Mouse (Mus musculus) CD4-positive helper T cell, adult 2 months (primary cell): ENCODE measurements at regions not wholly inside any gene's neighbourhood (a gene's known extent, or its start where the extent isn't known, plus 50 kb on each side); places are given as distances from the start of the nearest gene placed in this dataset.

Experiments
- DNase-seq: peaks from one replicate; pipeline ENCODE4 v3.0.0-alpha.2; 2012; ENCODE audit warnings: low read depth, missing footprints, low spot score

DNA sequence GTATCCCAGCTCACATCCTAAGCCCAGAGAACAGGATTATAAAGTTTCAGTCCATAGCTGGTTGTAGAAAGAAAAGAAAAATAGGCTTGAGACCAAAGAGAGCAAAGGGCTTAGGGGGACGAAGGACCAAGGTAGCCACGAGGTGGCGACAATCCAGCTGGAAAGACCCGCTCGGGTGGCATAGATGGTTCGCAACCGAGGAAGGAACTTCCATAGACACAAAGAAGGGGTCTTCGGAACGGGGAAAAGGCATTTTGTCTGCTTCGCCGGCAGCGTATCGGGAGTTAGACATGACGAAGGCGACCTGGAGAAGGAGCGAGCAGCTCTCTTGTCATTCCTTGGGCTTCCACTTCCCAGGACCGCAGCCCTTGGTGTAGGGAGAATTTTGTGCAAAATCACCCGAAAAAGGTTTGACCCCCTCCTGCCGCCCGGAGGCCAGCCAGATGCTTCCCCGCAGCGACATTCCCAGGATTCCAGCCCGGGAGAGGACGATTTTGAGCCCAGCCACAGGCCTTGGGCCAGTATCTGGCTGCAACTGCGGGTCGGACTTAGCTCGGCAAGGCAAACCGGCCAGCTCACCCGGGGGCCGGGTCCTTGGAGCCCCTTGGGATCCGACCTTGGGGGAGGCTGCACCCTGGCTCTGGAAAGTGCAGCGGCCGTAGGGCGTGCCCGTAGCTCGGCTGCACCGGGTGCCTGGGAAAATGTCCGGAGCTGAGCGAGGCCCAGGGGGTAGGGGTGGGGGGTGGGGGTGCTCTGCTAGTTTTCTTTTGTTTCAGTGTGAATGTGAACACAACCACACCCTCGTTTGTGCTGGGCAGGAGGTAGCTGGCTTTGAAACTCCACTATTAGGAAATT lies 184.5 kb upstream of the Foxn2 start:
- DNase-seq = peak; percentile 73

DNA sequence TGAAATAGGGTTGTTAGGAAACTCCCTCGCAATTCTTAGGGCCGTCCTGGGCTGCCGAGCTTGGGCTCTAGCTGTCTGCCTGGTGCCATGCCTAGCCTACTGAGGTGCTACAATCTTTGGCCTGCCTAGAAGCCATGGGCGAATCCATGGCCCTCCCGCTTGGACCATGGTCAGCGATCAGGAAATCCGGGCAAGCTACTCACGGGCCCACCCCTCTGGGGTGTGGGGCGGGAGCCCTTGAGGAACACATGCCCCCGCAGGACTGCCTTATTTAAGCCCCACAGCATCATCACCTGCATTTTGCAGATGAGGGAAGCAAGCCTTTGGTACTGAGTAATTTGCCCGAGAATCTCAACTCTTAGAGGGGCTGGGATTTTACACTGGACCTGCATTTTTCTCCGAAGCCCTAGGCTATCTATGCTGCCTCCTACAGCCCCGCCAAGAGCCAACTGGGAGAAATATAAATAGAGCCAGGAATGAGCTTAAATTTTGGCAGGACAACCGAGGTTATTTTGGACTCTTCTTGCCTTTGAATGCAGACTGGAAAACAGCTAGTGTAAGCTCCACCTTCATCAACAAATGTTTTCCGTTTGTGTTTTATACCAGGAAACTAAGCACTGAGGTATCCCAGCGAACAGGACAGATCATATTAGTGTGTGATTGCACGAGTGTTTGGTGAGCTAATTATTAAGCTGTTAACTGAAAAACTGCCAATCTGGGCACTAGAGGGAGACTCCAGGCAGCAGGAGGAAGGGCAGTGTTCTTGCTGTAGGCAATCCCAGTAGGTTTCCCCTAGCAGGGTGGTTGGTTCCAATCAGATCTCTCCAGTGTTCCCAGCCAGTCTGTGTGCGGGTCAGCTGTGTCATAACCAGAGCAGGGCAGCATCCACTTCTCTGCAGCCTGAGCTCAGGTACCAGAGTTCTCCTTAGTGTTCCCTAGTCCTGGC lies 183.6 kb upstream of the Foxn2 start:
- peak; percentile 34 for DNase-seq

DNA sequence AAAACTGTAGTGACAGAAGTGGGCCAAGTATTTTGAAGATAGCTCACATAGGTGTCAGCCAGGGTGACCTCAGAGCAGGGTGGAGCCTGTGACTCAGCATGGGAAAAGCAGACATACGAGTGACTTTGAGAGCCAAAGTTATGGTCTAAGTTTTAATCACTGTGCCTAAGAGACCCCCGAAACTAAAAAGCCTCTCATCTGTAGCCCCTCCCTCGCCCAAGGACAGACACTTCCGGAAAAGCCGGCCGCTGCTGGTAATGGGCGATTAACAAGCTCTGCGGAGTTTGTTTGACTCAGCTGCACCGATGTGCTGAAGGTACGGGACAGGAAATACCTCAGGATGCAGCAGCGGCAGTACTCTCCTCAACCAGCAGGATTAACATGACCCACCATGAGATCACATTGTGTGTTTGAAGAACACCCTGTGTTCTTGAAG lies 182.1 kb upstream of the Foxn2 start:
- DNase-seq = peak; percentile 78

DNA sequence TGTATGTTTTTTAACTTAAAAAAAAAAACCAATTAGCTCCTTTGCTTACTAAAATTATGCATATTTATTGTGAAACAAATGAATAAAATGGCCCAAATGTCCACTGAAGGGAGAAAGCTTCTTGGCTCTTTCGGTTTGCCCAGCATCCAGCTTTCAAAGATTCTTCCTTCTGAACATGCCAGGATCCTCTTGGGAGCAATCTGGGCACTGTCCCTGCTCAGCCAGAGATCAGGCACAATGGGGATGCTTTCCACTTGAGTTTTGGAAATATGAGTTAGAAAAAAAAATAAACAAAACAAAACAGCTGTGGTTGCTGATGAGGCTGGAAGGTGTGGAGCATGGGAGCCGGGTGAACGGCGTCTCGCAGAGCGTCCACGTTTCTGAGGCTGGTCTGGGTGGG lies 180.3 kb upstream of the Foxn2 start:
- DNase-seq = no peak

DNA sequence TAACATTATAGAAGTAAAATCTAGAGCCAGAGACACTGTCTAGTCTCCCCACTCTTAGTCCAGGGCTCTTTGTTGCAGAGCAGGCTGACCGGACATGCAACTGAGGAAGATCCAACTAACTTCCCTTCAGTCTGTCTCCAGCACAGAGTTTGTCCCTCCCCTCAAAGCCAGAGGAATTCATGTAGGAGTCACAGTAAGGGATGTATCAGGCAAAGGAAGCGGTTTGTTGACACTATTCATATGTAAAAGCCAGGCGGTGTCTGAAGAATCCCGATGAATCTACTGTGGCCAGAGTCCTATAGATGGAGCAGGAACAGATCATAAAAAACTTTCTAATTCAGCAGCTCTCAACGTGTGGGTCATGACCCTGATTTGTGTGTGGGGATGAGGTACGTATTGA lies 179.7 kb upstream of the Foxn2 start:
- no peak for DNase-seq

DNA sequence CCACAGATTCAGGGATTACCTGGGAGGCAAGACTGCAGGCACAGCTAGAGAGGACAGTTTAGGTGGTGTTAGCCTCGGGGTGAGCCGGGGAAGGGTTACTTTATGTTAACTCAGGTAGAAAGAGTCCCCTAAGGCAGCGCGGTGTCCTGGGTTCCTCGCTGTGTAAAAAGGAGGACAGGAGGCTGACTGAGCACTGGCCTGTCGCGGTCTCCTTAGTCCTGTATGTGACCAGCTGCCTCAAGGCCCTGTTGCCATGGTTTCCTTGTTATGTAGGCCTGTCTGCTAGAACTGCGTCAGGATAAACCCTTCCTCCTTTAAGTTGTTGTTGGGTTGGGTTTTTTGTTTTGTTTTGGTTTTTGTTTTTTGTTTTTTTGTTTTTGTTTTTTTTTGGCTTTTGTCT lies 179.0 kb upstream of the Foxn2 start:
- DNase-seq = no peak

DNA sequence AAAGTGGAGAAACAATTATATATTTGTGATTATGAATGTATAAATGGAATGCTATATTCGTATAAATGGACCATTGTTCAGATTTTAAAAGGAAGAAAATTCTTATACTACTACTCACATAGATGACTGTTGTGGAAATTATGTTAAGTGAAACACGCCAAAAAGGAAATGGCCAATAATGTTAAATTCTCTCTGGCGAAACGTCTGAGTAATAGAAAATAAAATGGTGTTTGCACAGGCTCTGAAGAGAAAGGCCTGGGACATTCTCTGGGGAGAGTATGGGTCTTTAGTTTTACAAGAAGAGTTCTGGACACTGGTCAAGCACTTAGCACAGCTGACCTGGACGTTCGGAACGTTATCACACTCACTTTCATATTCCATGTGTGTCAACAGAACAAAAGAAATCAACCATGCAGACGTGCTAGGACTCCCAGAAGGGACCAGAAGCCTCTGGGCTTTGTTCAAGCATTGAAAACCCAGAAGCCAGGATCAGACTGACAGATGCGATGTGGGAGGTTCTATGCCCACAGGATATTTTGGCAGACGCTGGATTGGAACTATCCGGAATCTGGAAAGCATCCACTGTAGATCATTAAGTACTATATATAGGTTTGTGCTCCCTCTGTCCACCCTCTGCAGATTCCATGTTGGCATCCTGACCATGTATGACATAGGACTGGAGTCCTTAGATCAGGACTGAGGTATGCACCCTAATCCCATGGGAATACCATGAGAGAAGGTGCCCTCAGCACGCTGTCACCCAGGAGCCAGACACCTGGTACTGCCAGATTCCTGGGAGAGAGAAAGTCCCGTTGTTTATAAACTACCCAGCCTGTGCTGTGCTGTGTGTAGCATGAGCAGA lies 178.0 kb upstream of the Foxn2 start:
- no peak for DNase-seq

DNA sequence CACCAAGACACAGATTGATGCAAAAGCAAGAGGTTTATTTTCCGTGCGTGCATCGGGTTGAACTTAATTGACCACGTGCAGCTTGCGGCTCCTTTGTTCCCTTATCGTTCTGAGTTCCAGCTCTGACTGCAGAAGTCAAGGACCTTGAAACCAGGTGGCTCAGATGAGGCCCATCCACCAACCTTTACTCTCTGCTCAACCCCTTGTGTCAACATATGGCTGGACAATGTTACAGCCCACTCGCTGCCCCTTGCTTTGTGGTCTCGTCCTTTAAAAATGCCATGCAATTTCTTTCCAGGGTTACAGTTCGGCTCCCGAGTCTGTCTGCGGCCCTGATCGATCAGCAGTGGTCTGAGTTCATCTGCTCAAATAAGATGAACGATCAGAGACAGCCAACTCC lies 175.2 kb upstream of the Foxn2 start:
- no peak for DNase-seq

DNA sequence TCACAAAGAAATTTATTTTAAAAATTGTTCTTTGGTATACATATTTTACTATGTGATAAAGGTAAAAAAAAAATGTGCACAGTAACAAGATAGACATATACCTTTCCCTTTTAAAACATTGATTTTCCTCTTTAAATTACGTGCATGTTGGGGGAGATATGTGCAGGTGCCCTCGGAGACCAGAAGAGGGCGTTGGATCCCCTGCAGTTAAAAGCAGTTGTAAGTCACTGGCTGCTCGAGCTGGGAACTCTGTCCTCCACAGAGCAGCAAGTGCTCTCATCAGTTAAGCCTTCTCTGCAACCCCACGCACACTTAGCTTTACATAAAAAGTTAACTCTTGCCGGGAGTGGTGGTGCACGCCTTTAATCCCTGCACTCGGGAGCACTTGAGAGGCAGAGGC lies 172.3 kb upstream of the Foxn2 start:
- DNase-seq = no peak

DNA sequence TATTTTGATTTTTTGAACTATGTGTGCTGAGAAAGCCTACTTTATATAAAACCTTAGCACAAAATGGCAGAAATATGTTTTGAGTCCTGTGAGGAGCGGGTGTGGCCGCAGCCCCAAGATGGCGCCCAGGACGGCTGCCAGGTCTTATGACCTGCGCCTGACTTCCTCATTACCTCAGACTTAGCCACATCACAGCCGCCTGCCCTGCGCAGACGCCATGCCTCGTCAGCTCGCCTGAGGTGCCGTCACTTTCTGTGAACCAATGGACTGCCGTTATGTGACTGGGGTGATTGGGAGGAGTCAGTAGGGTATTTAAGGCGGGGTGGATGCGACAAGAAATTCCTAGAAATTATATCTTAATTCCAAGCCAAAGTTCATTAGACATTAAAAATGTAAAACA lies 171.7 kb upstream of the Foxn2 start:
- no peak for DNase-seq

DNA sequence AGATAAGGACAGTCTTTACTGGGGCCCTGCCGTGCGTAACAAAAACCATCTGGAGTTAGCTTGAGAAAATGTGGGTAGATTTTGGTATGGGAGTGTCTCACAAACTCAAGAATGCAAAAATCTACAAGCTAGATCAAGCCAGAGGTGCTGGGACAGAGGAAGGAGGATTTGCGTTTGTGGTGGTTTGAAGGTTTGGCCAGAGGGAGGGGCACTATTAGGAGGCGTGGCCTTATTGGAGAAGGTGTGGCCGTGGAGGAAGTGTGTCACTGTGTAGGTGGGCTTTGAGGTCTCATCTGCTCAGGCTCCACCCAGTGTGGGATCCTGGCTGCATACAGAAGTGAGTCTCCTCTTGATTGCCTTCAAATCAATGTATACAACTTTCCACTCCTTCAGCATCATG lies 169.6 kb upstream of the Foxn2 start:
- no peak for DNase-seq

DNA sequence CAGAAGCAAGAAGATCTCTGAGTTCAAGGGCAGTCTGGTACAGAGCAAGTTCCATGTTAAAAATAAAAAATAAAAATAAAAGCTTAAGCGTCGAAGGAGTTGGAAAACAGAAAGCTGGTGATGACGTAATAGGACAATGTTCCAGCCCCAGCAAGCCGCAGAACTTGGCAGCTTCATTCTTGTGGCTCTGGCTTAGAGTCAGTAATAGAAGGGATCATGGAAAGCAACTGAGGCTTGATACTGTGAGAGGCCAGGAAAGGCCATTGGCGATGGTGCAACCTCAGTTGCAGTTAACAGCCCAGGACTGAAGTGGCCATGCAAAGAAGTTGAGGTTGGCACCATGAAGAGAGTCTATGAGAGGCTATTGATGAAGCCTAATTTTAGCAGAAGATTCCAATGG lies 168.3 kb upstream of the Foxn2 start:
- no peak for DNase-seq

DNA sequence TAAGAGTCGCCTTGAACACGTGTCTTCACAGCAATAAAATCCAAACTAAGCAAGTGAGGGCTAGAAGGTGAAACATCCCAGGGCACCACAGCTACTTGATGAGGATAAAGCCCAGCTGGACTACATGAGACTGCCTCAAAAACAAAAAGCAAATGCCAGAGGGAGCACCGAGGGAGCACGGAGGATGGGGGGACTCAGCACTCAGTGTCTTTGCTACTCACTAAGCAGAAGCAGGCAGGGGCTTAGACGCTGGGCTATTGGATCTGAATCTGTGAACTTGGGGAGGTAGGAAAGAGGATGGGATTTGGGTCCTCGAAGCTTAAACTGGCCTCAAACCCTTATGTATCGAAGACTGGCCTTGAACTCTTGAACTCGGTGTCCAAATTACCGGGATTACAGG lies 167.0 kb upstream of the Foxn2 start:
- DNase-seq = no peak

DNA sequence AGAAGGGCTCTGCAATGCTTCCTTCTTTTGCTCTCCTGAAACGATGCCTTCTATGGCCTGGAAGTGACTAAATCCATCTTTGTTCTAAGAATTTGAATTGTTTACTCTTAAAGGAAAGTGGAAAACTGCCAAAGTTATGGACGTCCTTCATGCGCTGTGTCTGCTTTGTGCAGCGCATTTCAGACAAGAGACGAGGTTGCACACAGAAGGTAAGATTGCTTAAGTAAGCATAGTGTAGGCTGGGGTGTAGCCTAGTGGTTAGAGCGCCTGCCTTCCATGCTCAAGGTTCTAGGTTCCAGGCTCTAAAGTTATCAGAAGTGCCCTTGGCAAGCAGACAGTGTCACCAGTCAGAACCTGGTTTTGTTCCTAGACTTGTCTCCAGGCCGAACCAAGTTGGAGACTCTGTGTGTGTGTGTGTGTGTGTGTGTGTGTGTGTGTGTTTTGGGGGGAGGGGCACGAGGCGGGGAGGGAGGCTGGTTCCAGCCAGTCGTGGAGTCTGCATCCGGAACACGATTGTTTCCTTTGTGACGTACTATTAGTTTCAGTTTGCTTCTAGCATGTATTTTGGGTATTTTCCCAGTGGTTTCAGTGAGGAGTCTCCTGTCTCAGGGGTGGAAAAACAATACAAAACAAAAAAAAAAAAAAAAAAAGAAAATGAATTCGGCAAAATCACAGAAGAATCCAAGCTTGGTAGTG lies 166.4 kb upstream of the Foxn2 start:
- peak; percentile 77 for DNase-seq

DNA sequence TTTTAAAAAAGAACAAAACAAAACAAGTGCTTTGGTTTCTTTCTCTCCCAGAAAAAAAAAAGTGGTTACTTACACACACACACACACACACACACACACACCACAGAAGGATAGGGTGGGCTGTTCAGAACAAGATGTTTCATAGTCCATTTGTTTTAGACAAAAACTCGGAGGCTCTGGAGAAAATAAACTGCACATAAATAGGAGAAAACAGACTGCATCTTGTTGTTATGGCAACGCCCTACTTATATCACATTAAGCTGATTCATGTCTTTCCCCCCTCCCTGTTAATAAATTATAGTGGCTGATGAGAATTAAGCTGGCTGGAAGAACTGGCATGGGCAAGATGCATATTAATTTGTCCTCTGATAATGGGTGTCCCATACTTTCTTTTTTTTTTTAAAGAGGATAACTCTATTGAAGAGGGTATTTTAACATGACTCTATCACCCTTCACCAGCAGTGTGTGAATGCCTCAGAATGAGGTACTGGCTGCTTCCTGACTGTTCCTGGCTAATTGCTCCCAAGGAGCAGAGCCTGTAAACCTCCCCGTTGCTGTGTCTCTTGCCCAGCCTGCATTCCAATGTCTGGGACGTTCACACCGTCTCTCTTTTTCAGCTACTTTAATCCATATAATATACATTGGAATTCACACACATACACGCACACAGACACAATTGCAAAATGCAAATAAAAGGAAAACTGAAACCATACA lies 165.6 kb upstream of the Foxn2 start:
- peak; percentile 29 for DNase-seq

DNA sequence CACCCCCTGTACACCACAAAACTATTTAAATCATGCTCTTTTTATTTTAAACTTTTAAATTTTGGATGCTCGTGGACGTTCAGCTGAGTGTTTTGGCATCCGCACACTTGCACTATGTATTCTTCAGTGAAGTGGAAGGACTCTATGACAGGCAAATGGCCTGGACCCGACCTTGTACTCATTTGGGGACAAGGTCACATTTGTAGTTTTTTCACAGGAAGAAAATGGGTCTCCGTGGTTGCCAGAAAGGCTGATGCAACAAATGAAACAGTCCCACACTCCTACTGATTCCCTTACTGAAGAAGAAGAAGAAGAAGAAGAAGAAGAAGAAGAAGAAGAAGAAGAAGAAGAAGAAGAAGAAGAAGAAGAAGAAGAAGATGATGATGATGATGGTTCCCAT lies 160.9 kb upstream of the Foxn2 start:
- no peak for DNase-seq

DNA sequence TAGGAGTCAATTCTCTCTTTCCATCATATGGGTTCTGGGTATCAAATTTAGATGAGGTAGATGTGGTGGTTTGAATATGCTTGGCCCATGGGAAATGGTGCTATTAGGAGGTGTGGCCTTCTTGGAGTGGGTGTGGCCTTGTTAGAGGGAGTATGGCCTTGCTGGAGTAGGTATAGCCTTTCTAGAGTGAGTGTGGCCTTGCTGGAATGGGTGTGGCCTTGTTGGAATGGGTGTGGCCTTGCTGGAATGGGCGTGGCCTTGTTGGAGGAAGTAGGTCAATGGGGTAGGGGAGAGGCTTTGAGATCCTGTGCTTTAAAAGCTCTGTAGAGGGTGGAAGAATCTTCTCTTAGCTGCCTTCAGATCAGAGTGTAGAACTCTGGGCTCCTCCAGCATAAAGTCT lies 157.8 kb upstream of the Foxn2 start:
- DNase-seq = no peak

DNA sequence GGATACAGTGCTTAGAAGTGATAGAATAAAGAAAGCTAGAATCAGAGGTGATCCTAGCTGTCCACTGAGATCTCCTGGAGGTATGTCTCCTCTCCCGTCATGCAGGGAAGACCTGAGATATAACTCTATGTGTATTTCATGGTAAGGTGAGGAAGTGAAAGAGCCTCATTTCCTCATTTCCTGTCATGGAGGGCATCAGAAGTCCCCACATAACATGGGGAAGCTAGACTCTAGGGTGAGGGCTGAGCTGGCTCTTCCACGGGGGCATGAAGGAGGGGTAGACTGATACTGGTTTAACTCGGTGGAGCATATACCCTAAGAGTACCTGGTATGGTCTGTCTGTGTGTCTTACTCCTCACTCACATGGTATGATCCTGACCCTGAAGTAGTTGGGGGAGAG lies 156.0 kb upstream of the Foxn2 start:
- DNase-seq = no peak

DNA sequence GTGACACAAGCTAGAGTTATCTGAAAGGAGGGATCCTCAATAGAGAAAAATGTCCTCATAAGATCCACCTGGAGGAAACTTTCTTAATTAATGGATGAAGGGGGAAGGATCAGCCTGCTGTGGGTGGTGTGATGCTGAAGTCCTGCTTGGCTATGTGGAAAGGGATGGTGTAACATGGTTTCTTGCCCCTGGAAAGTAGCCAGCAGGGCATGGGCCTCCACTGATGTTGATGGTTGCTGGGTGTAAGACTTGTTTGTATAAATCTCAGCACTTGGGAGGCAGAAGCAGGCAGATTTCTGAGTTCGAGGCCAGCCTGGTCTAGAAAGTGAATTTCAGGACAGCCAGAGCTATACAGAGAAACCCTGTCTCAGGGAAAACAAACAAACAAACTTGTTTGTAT lies 152.7 kb upstream of the Foxn2 start:
- no peak for DNase-seq

DNA sequence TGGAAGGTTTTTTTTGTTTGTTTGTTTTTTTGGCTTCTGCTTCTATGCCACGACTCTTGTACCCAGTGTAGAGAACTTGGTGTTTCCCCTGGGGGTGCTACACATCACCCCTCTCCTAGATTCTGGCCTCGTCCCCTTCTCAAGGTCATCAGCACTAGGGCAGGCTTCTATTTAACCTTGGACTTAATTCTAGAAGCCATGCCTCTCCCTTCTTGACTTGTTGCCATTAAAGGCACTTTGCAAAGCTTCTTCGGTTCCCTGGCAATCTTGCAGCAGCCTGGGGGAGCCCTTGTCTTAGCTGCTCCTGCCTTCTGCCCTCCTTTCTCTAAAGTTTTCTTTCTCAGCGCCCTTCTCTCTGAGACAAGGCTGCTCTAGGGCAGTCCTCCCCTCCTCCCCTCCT lies 143.0 kb upstream of the Foxn2 start:
- DNase-seq = no peak

DNA sequence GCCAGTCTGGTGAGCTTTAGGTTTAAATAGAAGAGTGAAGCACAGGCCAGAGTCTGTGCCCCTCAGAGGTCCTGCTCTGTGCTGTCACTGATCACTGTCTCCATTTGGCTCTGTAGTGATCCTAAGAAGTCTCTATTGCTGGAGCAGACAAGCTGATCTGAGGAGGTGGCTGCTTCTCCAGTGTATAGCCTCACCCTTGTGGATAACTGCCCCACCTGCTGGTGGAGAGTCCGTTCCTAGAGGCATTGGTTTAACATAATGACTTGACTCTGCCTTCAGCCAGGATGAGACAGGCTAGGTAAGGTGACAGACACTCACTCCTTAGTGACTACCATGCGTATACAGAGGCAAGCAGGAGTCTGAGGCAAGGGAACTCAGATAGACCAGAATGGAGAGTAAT lies 136.5 kb upstream of the Foxn2 start:
- DNase-seq = no peak
